Mouse (Mus musculus) natural killer cell, adult 2 months (primary cell): ENCODE results near the gene Stard3.

ENCODE experiments used
- DNase-seq, 2 experiments: peaks; one replicate each; pipeline ENCODE4 v3.0.0; 2022; ENCODE audit warnings: low spot score in 2 of 2

Gene Stard3

DNA sequence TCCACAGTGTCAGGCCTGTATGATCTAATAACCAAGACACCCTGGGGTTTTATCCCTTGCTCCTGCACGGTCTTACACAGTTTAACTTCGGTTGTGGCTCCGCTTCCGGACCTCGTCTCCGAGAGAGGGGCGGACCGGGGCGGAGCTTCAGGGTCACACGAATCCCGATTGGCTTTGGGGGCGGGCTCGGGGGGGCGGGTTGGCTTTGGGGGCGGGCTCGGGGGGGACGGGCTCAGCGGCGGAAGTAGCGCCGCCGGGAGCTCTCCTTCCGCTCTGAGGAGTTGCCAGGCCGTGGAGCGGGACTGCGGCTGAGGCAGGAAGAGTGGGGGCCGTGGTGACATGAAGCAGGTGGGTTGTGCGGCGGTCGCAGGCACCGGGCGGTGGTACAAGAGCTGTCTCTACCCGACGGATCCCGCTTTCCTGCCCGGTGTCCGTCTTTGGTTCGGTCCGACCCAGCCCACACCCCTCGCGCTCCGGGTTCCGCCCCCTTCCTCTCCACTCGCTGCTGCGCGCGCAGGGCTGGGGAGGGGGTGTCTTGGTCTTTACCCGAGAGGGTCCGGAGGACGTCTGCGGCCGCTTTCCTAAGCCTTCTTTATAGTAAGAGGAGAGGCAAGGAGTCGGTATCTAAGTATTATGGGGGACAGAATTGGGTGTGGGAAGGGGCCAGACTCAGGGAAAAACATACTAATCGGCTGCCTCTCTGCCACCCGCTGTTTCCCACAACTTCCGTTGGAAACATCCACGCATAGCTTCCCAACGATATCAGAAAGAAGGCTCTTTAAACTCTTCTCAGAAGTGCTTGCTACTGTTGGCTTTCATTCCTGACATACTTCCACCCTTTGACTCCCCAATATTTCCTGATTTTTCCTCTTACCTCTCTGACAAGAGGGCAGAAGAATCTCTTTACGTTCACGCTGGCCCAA lies at the start of gene Stard3:
Gene Stard3, plus strand, starts transcription at position 208 of the 923 bp plus-strand sequence.
- peak; percentile 82 to 90 for DNase-seq

GRCm38 (mm10) chr11:98313790-98314323 lies 44.3 kb upstream of the Stard3 start:
- DNase-seq = no peak

- DNase-seq = no peak
Measured at GRCm38 (mm10) chr11:98317479-98317878, 40.7 kb upstream of the Stard3 start.

DNA sequence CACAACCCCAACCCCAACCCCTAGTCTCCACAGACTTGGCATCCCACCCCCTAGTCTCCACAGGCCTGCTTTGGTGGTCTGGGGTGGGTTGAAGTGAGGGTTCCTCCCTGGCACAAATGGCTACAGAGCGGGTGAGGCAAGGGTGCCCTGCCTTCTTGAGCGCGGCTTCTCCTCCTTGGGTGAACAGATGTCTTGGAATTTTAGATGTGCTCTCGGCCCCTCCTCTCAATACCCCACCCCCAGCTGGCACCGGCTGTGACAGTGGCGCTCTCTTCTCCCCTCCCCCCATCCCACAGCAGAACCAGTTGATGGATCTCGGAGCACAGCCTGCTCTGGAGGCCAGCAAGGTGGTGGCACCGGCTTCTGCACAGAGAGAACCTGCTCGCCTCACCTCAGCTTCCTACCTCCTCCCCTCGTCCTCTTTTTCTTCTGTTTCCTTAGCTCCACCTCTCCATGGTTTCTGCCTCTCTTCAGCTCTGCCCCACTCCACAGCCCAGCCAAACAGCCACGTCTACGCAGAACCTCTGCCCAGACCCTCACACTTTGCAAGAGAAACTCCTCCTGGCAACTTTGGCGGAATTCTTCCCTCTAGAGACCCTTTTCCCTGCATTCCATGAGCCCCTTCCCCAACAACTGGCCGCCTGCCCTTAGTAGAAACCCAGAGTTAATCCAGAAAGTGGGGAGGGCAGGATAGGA lies 39.6 kb upstream of the Stard3 start:
- DNase-seq = no peak

- no peak for DNase-seq
Measured at GRCm38 (mm10) chr11:98319120-98319519, 39.0 kb upstream of the Stard3 start.

DNA sequence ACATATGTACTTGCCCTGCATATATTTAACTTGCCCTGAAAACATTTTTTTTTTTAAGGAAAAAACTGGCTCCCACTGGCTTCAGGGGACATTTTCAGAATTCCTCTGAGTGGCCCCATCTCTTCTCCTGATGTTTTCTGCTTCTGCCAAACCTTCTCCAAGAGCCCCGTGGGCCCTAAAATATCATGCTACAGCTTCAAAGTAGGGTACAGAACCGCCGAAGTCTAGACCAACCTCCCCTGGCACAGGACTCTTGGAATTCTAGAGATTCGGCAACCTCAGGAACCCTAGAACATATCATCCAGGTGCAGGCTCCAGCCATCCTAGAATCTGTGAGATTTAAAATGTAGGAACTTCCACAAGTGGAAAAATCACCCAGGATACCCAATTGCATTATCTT lies 38.6 kb upstream of the Stard3 start:
- no peak for DNase-seq

DNA sequence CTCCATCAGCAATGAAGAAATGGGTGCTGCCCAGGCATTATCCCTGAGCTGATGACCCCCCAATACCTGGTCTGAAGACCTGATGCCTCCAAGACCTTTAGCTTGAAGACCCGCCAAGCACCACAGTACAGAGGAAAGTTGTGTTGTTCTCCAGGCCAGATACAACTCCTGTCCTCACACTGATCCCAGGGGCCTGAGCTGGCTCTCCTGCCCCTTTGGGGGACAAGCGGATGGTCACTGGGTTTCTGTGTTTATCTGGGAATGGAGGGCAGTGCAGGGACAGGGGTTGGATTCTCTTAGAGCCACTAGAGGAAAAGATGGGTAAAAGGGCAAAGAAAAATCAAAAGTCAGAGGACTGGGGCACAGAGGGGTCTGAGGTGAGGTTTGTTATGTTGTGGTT lies 38.2 kb upstream of the Stard3 start:
- no peak for DNase-seq

- no peak for DNase-seq
Measured at GRCm38 (mm10) chr11:98320381-98320780, 37.8 kb upstream of the Stard3 start.

GRCm38 (mm10) chr11:98320806-98321676 lies 37.1 kb upstream of the Stard3 start:
- no peak for DNase-seq

- no peak for DNase-seq
Measured at GRCm38 (mm10) chr11:98321677-98322003, 36.5 kb upstream of the Stard3 start.

- DNase-seq = no peak
Measured at GRCm38 (mm10) chr11:98322159-98322558, 36.0 kb upstream of the Stard3 start.

- no peak for DNase-seq
Measured at GRCm38 (mm10) chr11:98323136-98323866, 34.9 kb upstream of the Stard3 start.

- no peak for DNase-seq
Measured at GRCm38 (mm10) chr11:98323933-98324332, 34.2 kb upstream of the Stard3 start.

DNA sequence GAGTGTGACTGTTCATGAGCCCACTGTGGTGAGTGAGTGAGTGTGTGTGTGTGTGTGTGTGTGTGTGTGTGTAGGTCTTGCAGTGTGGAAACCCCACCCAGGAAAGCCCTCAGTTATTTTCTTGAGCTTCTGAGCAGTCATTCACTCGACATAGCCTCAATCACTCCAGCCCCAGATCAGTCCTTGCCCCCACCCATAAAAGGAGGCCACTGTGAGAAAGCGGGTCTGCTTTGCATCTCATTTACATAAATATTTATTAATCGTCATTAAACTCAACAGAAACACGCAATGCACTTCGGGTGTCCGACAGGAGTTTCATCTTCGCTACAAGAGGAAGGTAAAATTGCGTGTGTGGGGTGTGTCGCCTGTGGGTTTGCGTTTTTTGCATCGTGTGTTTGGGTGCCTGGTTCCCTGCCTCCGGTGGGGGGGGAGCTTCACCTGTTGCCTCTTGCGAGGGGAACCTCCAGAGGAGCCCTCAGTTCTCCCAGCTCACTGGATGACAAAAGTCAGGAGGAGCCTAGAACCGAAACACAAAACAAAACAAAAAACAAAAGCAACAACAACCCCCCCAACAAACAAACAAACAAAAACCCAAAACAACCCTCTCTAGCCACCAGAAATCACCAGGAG lies 32.9 kb upstream of the Stard3 start:
- no peak for DNase-seq

DNA sequence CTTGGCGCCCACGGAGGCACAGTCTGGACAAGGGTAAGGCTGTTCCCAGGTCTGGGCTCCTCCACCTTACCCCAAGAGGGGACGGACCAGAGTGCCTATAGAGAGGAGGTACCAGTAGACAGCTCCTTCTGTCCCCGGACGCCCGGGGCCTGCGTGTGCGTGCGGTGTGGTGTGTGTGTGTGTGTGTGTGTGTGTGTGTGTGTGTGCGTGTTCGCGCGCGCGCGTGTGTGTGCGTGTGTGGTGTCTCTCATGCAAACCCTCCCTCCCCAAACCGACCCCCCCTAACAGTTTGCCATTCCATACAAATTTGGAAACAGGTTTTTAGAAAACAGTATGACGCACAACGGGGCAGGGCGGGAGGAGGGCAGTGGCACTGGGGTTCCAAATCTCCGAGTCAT lies 32.3 kb upstream of the Stard3 start:
- DNase-seq = no peak

- DNase-seq = no peak
Measured at GRCm38 (mm10) chr11:98326741-98327135, 31.4 kb upstream of the Stard3 start.

- no peak for DNase-seq
Measured at GRCm38 (mm10) chr11:98327136-98328030, 30.8 kb upstream of the Stard3 start.

DNA sequence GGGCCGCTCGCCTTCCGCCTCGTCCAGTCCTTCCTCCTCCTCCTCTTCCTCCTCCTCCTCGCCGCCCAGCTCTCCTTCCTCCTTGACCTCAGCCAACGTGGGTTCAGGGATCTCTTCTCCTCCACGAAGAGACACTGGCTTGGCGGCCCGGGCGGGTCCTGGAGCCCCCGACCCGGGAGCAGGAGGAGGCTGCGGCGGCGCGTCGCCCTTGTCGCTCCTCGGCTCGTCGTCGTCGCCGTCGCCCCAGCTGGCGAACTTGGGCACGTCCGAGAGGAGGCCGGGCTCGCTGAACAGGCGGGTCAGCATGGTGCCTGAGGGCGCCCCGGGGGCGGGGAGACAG lies 30.2 kb upstream of the Stard3 start:
- DNase-seq = no peak

DNA sequence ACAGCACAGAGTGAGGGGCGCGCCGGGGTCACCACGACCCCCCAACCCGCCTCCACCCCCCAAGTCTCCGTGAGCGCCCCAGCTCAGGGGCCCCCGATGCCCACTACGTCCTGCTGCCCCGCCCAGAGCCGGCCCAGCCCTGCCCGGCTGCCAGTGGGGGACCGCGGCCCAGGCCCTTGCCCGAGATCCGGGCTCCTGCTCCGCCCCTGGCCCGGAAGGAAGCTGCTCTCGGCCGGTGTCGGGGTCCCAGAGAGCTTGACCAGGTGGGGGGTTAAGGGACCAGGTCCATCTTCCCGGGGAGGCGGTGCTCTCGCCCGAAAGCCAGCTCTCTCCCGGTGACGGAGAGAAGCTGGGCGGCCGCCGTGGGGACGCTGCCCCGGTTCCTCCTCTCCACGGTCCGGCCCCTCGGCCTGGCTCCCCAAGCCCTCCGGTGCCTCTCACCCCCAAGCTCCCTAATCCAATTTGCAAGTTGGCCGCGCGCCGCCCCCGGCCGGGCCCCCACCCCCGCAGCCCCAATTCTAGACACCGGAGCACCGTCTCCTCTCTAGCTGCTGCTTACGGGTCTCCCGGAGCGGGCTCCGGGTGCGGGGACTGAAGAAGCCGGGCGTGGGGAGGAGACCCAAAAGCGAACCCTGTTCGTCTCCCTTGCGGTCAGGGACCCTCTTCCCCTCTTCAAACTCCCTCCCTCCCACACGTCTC lies 29.6 kb upstream of the Stard3 start:
- DNase-seq = no peak
